Mouse (Mus musculus) layer of hippocampus, adult 9-10 months (tissue): ENCODE data around the gene Zfand3.

Source experiments
- DNase-seq: peaks from one replicate; pipeline ENCODE4 v3.0.0; 2022; ENCODE audit warnings: low spot score

Gene Zfand3

GRCm38 (mm10) chr17:30110678-30111077 lies 106.1 kb downstream of the Zfand3 start:
- DNase-seq, result no peak

GRCm38 (mm10) chr17:30111556-30111955 lies 107.0 kb downstream of the Zfand3 start:
- DNase-seq, result no peak

GRCm38 (mm10) chr17:30112080-30112479 lies 107.5 kb downstream of the Zfand3 start:
- DNase-seq, result no peak

GRCm38 (mm10) chr17:30112555-30113305 lies 108.2 kb downstream of the Zfand3 start:
- no peak for DNase-seq

- no peak for DNase-seq
Measured at GRCm38 (mm10) chr17:30114761-30115160, 110.2 kb downstream of the Zfand3 start.

GRCm38 (mm10) chr17:30116226-30116625 lies 111.7 kb downstream of the Zfand3 start:
- DNase-seq, result no peak

GRCm38 (mm10) chr17:30118036-30118435 lies 113.5 kb downstream of the Zfand3 start:
- DNase-seq, result no peak

- no peak for DNase-seq
Measured at GRCm38 (mm10) chr17:30122278-30122677, 117.7 kb downstream of the Zfand3 start.

- no peak for DNase-seq
Measured at GRCm38 (mm10) chr17:30128456-30128855, 123.9 kb downstream of the Zfand3 start.

- DNase-seq, result no peak
Measured at GRCm38 (mm10) chr17:30129220-30129619, 124.7 kb downstream of the Zfand3 start.

- no peak for DNase-seq
Measured at GRCm38 (mm10) chr17:30130326-30130725, 125.8 kb downstream of the Zfand3 start.

- DNase-seq, result no peak
Measured at GRCm38 (mm10) chr17:30133641-30134040, 129.1 kb downstream of the Zfand3 start.

GRCm38 (mm10) chr17:30134955-30135735 lies 130.6 kb downstream of the Zfand3 start:
- DNase-seq, result no peak

- no peak for DNase-seq
Measured at GRCm38 (mm10) chr17:30135890-30136289, 131.4 kb downstream of the Zfand3 start.

GRCm38 (mm10) chr17:30136684-30137083 lies 132.2 kb downstream of the Zfand3 start:
- no peak for DNase-seq

- DNase-seq, result no peak
Measured at GRCm38 (mm10) chr17:30137115-30137514, 132.6 kb downstream of the Zfand3 start.

GRCm38 (mm10) chr17:30144114-30144513 lies 139.6 kb downstream of the Zfand3 start:
- no peak for DNase-seq

GRCm38 (mm10) chr17:30145596-30146149 lies 141.1 kb downstream of the Zfand3 start:
- no peak for DNase-seq

GRCm38 (mm10) chr17:30146555-30146954 lies 142.0 kb downstream of the Zfand3 start:
- DNase-seq, result no peak

- no peak for DNase-seq
Measured at GRCm38 (mm10) chr17:30147897-30148296, 143.4 kb downstream of the Zfand3 start.

GRCm38 (mm10) chr17:30148320-30148719 lies 143.8 kb downstream of the Zfand3 start:
- DNase-seq, result no peak

GRCm38 (mm10) chr17:30149911-30150310 lies 145.4 kb downstream of the Zfand3 start:
- no peak for DNase-seq

- no peak for DNase-seq
Measured at GRCm38 (mm10) chr17:30154144-30154543, 149.6 kb downstream of the Zfand3 start.
